Mouse (Mus musculus): ENCODE data around the gene Cacna1d. TPM values are rescaled to one million over a fixed set of nuclear protein-coding genes. Genes with fewer than 3 reads are reported as not detected.

Gene Cacna1d
- polyA plus RNA-seq, 1 experiment = 11.8 TPM

GRCm38 (mm10) chr14:30344948-30345865 lies 146.0 kb downstream of the Cacna1d start:
- TF ChIP-seq POLR2A (IDR thresholded peaks at IDR 0.05; ENCODE audit: borderline replicate concordance, low read depth, low read length) (no peak), CTCF (IDR thresholded peaks at IDR 0.05; ENCODE audit: low read depth, low read length) (no peak)
- no peak overlapping the region for H3K4me3 ChIP-seq (ENCODE audit: insufficient read depth, low read length)
- H3K27ac ChIP-seq (ENCODE audit: insufficient read depth, low read depth, low read length) = no peak overlapping the region
- no peaks in the 10 kb centered on the region for H3K4me1 ChIP-seq (ENCODE audit: control insufficient read depth, insufficient read depth, low read length)

- Histone ChIP-seq H3K4me1 (ENCODE audit: control insufficient read depth, insufficient read depth, low read length) (no peaks in the 10 kb centered on the region), H3K4me3 (ENCODE audit: insufficient read depth, low read length) (no peak overlapping the region), H3K27ac (ENCODE audit: insufficient read depth, low read depth, low read length) (no peak overlapping the region)
- TF ChIP-seq CTCF (IDR thresholded peaks at IDR 0.05; ENCODE audit: low read depth, low read length) (no peak), POLR2A (IDR thresholded peaks at IDR 0.05; ENCODE audit: borderline replicate concordance, low read depth, low read length) (no peak)
Measured at GRCm38 (mm10) chr14:30343740-30344139, 147.5 kb downstream of the Cacna1d start.

- H3K27ac ChIP-seq (ENCODE audit: insufficient read depth, low read depth, low read length) = no peak overlapping the region
- H3K4me3 ChIP-seq (ENCODE audit: insufficient read depth, low read length) = no peak overlapping the region
- TF ChIP-seq CTCF (IDR thresholded peaks at IDR 0.05; ENCODE audit: low read depth, low read length) = no peak
- no peak for TF ChIP-seq POLR2A (IDR thresholded peaks at IDR 0.05; ENCODE audit: borderline replicate concordance, low read depth, low read length)
- H3K4me1 ChIP-seq (ENCODE audit: control insufficient read depth, insufficient read depth, low read length) = no peaks in the 10 kb centered on the region
Measured at GRCm38 (mm10) chr14:30341825-30342590, 149.2 kb downstream of the Cacna1d start.

- Histone ChIP-seq H3K4me1 (ENCODE audit: control insufficient read depth, insufficient read depth, low read length) (no peaks in the 10 kb centered on the region), H3K27ac (ENCODE audit: insufficient read depth, low read depth, low read length) (no peak overlapping the region), H3K4me3 (ENCODE audit: insufficient read depth, low read length) (no peak overlapping the region)
- TF ChIP-seq POLR2A (IDR thresholded peaks at IDR 0.05; ENCODE audit: borderline replicate concordance, low read depth, low read length) (no peak), CTCF (IDR thresholded peaks at IDR 0.05; ENCODE audit: low read depth, low read length) (no peak)
Measured at GRCm38 (mm10) chr14:30340140-30340539, 151.1 kb downstream of the Cacna1d start.

- TF ChIP-seq POLR2A (IDR thresholded peaks at IDR 0.05; ENCODE audit: borderline replicate concordance, low read depth, low read length) (no peak), CTCF (IDR thresholded peaks at IDR 0.05; ENCODE audit: low read depth, low read length) (no peak)
- no peaks in the 10 kb centered on the region for H3K4me1 ChIP-seq (ENCODE audit: control insufficient read depth, insufficient read depth, low read length)
- H3K4me3 ChIP-seq (ENCODE audit: insufficient read depth, low read length) = no peak overlapping the region
- H3K27ac ChIP-seq (ENCODE audit: insufficient read depth, low read depth, low read length) = no peak overlapping the region
Measured at GRCm38 (mm10) chr14:30331856-30332255, 159.4 kb downstream of the Cacna1d start.

- Histone ChIP-seq H3K27ac (ENCODE audit: insufficient read depth, low read depth, low read length) (no peak overlapping the region), H3K4me1 (ENCODE audit: control insufficient read depth, insufficient read depth, low read length) (peaks cover 11% of the 10 kb centered on the region), H3K4me3 (ENCODE audit: insufficient read depth, low read length) (no peak overlapping the region)
- TF ChIP-seq POLR2A (IDR thresholded peaks at IDR 0.05; ENCODE audit: borderline replicate concordance, low read depth, low read length) = no peak
- TF ChIP-seq CTCF (IDR thresholded peaks at IDR 0.05; ENCODE audit: low read depth, low read length) = no peak
Measured at GRCm38 (mm10) chr14:30330416-30331181, 160.7 kb downstream of the Cacna1d start.

- TF ChIP-seq POLR2A (IDR thresholded peaks at IDR 0.05; ENCODE audit: borderline replicate concordance, low read depth, low read length) = no peak
- no peak for TF ChIP-seq CTCF (IDR thresholded peaks at IDR 0.05; ENCODE audit: low read depth, low read length)
- Histone ChIP-seq H3K27ac (ENCODE audit: insufficient read depth, low read depth, low read length) (no peak overlapping the region), H3K4me1 (ENCODE audit: control insufficient read depth, insufficient read depth, low read length) (peaks cover 22% of the 10 kb centered on the region), H3K4me3 (ENCODE audit: insufficient read depth, low read length) (no peak overlapping the region)
Measured at GRCm38 (mm10) chr14:30329109-30329508, 162.1 kb downstream of the Cacna1d start.

GRCm38 (mm10) chr14:30327452-30327851 lies 163.8 kb downstream of the Cacna1d start:
- peaks cover 29% of the 10 kb centered on the region for H3K4me1 ChIP-seq (ENCODE audit: control insufficient read depth, insufficient read depth, low read length)
- TF ChIP-seq POLR2A (IDR thresholded peaks at IDR 0.05; ENCODE audit: borderline replicate concordance, low read depth, low read length) (no peak), CTCF (IDR thresholded peaks at IDR 0.05; ENCODE audit: low read depth, low read length) (no peak)
- no peak overlapping the region for H3K27ac ChIP-seq (ENCODE audit: insufficient read depth, low read depth, low read length)
- no peak overlapping the region for H3K4me3 ChIP-seq (ENCODE audit: insufficient read depth, low read length)

GRCm38 (mm10) chr14:30327051-30327450 lies 164.2 kb downstream of the Cacna1d start:
- no peak overlapping the region for H3K4me3 ChIP-seq (ENCODE audit: insufficient read depth, low read length)
- no peak overlapping the region for H3K27ac ChIP-seq (ENCODE audit: insufficient read depth, low read depth, low read length)
- H3K4me1 ChIP-seq (ENCODE audit: control insufficient read depth, insufficient read depth, low read length) = peaks cover 30% of the 10 kb centered on the region
- TF ChIP-seq POLR2A (IDR thresholded peaks at IDR 0.05; ENCODE audit: borderline replicate concordance, low read depth, low read length) = no peak
- TF ChIP-seq CTCF (IDR thresholded peaks at IDR 0.05; ENCODE audit: low read depth, low read length) = no peak
